Mouse (Mus musculus): ENCODE results near the gene Spata20. TPM values are rescaled to one million over a fixed set of nuclear protein-coding genes. Genes with fewer than 3 reads are reported as not detected.

Gene Spata20
- total and polyA plus RNA-seq, 3 experiments, result not detected

GRCm38 (mm10) chr11:94483436-94483835 lies 2.5 kb downstream of the Spata20 start:
- H3K4me3 ChIP-seq (ENCODE audit: control insufficient read depth in 1 of 2, insufficient read depth in 1 of 2, low read depth in 2 of 2, low read length in 2 of 2), result no peak overlapping the region
- no peak overlapping the region for H3K27ac ChIP-seq (ENCODE audit: control insufficient read depth, low read depth, low read length)
- no peak for DNase-seq (ENCODE audit: low read depth, low spot score)
- H3K79me2 ChIP-seq (ENCODE audit: control insufficient read depth, insufficient read depth, low read length, poor library complexity), result no peaks in the 10 kb centered on the region
- no peaks in the 10 kb centered on the region for H3K4me1 ChIP-seq (ENCODE audit: control insufficient read depth in 1 of 2, insufficient read depth in 2 of 2, low read length in 2 of 2)
- no peak overlapping the region for H3K9ac ChIP-seq (ENCODE audit: control insufficient read depth, low read depth, low read length, poor library complexity, severe bottlenecking)
- no peaks in the 10 kb centered on the region for H3K9me3 ChIP-seq (replicated peaks; ENCODE audit: insufficient read depth, low read length)
- peaks cover 4 to 14% of the 10 kb centered on the region in 2 experiments; a peak in 3 of 4 replicates for H3K27me3 ChIP-seq (ENCODE audit: control insufficient read depth in 1 of 2, insufficient read depth in 2 of 2, low read length in 2 of 2)
- TF ChIP-seq USF2 (IDR thresholded peaks at IDR 0.05; ENCODE audit: borderline replicate concordance in 1 of 2, insufficient read depth in 1 of 2, low read depth in 1 of 2, low read length in 2 of 2), result no peak
- TF ChIP-seq SMC3 (IDR thresholded peaks at IDR 0.05; ENCODE audit: low read depth, low read length), result no peak
- TF ChIP-seq NELFE (IDR thresholded peaks at IDR 0.05; ENCODE audit: low read depth, low read length), result no peak
- TF ChIP-seq RCOR1 (IDR thresholded peaks at IDR 0.05; ENCODE audit: low read depth, low read length), result no peak
- TF ChIP-seq NRF1 (IDR thresholded peaks at IDR 0.05; ENCODE audit: insufficient read depth, low read depth, low read length, poor library complexity, severe bottlenecking), result no peak
- TF ChIP-seq SIN3A (IDR thresholded peaks at IDR 0.05; ENCODE audit: low read length), result no peak
- TF ChIP-seq POLR2A (IDR thresholded peaks at IDR 0.05; ENCODE audit: control insufficient read depth in 1 of 2, insufficient read depth in 1 of 2, low read depth in 1 of 2, low read length in 2 of 2, poor library complexity in 1 of 2), result no peak
- no peak for TF ChIP-seq CHD2 (IDR thresholded peaks at IDR 0.05; ENCODE audit: low read length)
- no peak for TF ChIP-seq GABPA (IDR thresholded peaks at IDR 0.05; ENCODE audit: low read depth, low read length)
- TF ChIP-seq MYB (IDR thresholded peaks at IDR 0.05; ENCODE audit: low read depth, low read length), result no peak
- TF ChIP-seq USF1 (IDR thresholded peaks at IDR 0.05; ENCODE audit: low read depth, low read length), result no peak
- no peaks in the 10 kb centered on the region for H3K36me3 ChIP-seq (ENCODE audit: control insufficient read depth in 1 of 2, insufficient read depth in 2 of 2, low read length in 2 of 2)

- Histone ChIP-seq H3K4me3 (ENCODE audit: control insufficient read depth in 1 of 2, insufficient read depth in 1 of 2, low read depth in 2 of 2, low read length in 2 of 2) (no peak overlapping the region), H3K9ac (ENCODE audit: control insufficient read depth, low read depth, low read length, poor library complexity, severe bottlenecking) (no peak overlapping the region), H3K4me1 (ENCODE audit: control insufficient read depth in 1 of 2, insufficient read depth in 2 of 2, low read length in 2 of 2) (no peaks in the 10 kb centered on the region), H3K79me2 (ENCODE audit: control insufficient read depth, insufficient read depth, low read length, poor library complexity) (no peaks in the 10 kb centered on the region), H3K27me3 (ENCODE audit: control insufficient read depth in 1 of 2, insufficient read depth in 2 of 2, low read length in 2 of 2) (peaks cover 6 to 16% of the 10 kb centered on the region in 2 experiments; a peak in 3 of 4 replicates), H3K36me3 (ENCODE audit: control insufficient read depth in 1 of 2, insufficient read depth in 2 of 2, low read length in 2 of 2) (no peaks in the 10 kb centered on the region), H3K27ac (ENCODE audit: control insufficient read depth, low read depth, low read length) (no peak overlapping the region), H3K9me3 (replicated peaks; ENCODE audit: insufficient read depth, low read length) (no peaks in the 10 kb centered on the region)
- TF ChIP-seq CHD1 (IDR thresholded peaks at IDR 0.05; ENCODE audit: low read depth, low read length), result no peak
- TF ChIP-seq ZMIZ1 (IDR thresholded peaks at IDR 0.05; ENCODE audit: low read depth, low read length), result no peak
- TF ChIP-seq CHD2 (IDR thresholded peaks at IDR 0.05; ENCODE audit: low read length), result no peak
- TF ChIP-seq USF2 (IDR thresholded peaks at IDR 0.05; ENCODE audit: borderline replicate concordance in 1 of 2, insufficient read depth in 1 of 2, low read depth in 1 of 2, low read length in 2 of 2), result no peak
- no peak for TF ChIP-seq MYC (IDR thresholded peaks at IDR 0.05; ENCODE audit: low read depth, low read length)
- TF ChIP-seq TBP (IDR thresholded peaks at IDR 0.05; ENCODE audit: low read depth, low read length), result no peak
- no peak for TF ChIP-seq GATA1 (IDR thresholded peaks at IDR 0.05; ENCODE audit: low read depth, low read length)
- TF ChIP-seq EP300 (IDR thresholded peaks at IDR 0.05; ENCODE audit: low read depth in 1 of 2, low read length in 2 of 2), result no peak
- TF ChIP-seq HCFC1 (IDR thresholded peaks at IDR 0.05; ENCODE audit: low read depth, low read length), result no peak
- TF ChIP-seq ZKSCAN1 (IDR thresholded peaks at IDR 0.05; ENCODE audit: low read depth, low read length), result no peak
- no peak for TF ChIP-seq GABPA (IDR thresholded peaks at IDR 0.05; ENCODE audit: low read depth, low read length)
- TF ChIP-seq KAT2A (conservative IDR thresholded peaks at IDR 0.05; ENCODE audit: low read depth, low read length), result no peak
- TF ChIP-seq NRF1 (IDR thresholded peaks at IDR 0.05; ENCODE audit: insufficient read depth, low read depth, low read length, poor library complexity, severe bottlenecking), result no peak
- TF ChIP-seq RCOR1 (IDR thresholded peaks at IDR 0.05; ENCODE audit: low read depth, low read length), result no peak
- no peak for TF ChIP-seq CTCF (IDR thresholded peaks at IDR 0.05 in 2 of 3, conservative IDR thresholded peaks at IDR 0.05 in 1 of 3; ENCODE audit: control insufficient read depth in 1 of 3, insufficient read depth in 1 of 3, low read depth in 2 of 3, low read length in 3 of 3, poor library complexity in 1 of 3, severe bottlenecking in 1 of 3)
- no peak for TF ChIP-seq UBTF (IDR thresholded peaks at IDR 0.05; ENCODE audit: borderline replicate concordance, insufficient read depth, low read depth, low read length)
- no peak for TF ChIP-seq TAL1 (IDR thresholded peaks at IDR 0.05; ENCODE audit: low read length)
- no peak for TF ChIP-seq POLR2AphosphoS5 (IDR thresholded peaks at IDR 0.05; ENCODE audit: borderline replicate concordance, low read depth, low read length)
- no peak for DNase-seq (ENCODE audit: low read depth, low spot score)
Observed at GRCm38 (mm10) chr11:94482738-94483137, 3.2 kb downstream of the Spata20 start.

All from MEL (cell line).